Mouse (Mus musculus) ovary, postnatal 10 days (tissue): Measurements from ENCODE around the gene Loxl1.

Experiments
- DNase-seq: peaks from one replicate; pipeline ENCODE4 v3.0.0; 2022; ENCODE audit warnings: low spot score

Loxl1 gene

DNA sequence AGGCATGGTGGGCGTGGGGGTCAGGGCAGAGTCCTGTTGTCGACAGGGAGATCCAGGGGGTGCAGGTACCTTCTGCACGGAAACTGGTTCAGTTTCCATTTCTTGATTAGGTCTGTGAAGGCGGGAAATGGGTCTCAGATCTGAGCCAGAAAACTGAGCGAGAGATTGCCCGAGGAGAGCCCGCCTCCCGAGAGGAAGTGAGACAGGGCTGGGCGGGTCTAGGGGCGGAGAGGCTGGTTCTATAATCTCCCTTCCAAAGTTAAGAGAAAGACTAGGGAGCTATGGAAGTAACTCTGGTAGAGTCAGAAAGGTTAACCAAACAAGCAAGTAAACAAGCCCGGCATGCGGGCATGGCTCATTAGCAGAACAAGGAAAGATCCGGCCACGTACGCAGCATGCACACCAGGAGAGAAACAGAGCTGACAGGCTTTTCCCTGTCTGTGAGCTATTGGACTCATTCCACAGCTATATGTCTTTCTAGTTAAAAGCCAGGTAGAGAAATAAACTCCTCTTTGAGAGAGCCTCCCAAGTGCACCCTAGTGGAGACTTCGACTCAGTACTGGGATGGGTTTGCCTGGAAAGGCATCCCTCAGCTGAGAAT lies 63.3 kb downstream of the Loxl1 start, which contains the start of gene Pml:
Gene Pml (minus strand): TSS at position 195 of the 601 bp plus-strand sequence.
- DNase-seq, result peak; percentile 53

DNA sequence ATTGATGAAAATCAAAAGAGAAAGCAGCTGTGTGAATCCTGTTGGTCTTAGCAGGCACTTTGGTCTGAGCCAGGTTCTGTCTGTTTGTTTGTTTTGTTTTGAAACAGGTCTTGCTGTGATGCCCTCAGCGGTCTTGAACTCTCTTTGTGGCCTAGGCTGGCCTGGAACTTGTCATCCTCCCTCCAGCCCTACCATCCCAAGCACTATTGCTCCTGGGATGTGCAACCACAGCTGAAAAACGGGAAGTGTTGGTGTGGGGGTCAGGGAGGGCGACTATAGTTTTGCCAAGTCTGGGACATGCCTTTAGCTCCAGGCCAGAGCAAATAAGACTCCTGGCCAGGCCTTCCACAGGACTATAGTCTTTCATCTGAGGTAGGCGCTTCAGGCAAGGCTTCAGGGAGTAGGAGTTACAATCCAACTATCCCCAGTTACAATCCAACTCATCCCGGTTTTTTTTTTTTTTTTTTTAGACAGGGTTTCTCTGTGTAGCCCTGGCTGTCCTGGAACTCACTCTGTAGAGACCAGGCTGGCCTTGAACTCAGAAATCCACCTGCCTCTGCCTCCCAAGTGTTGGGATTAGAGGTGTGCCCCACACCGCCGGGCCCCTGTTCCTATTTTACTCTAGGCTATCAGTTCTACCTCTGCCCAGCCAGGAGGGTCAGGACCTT lies 64.1 kb downstream of the Loxl1 start:
- DNase-seq, result no peak

DNA sequence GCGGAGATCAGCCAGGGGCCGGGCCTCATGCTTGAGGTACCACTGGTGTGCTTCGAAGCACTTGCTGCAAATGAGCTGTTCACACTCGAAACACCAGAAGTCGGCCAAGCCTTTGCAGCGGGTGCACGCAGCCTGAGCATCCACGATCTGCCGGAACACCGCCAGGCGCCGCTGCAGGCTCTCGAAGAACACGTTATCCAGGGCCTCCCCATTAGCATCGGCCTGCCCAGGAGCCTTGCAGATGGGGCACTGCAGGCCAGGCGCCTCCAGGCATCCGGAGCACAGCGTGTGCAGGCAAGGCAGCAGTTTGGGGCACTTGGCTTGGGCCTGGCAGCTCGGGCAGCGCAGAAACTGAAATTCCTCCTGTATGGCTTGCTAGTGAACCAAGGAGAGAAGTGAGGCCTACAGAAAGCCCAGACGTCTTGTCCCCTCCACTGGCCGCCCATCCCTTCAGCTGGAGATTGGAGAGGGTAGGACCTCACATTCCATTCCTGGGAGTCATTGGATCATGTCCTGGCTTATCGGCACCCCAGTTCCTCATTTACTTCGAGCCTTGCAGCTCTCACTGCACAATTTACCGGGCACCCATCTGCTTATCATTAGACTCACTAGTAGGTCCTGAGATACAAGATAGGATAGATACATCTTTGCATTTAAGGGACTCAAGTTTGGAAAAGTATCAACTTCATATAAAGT lies 65.8 kb downstream of the Loxl1 start:
- peak; percentile 48 for DNase-seq

DNA sequence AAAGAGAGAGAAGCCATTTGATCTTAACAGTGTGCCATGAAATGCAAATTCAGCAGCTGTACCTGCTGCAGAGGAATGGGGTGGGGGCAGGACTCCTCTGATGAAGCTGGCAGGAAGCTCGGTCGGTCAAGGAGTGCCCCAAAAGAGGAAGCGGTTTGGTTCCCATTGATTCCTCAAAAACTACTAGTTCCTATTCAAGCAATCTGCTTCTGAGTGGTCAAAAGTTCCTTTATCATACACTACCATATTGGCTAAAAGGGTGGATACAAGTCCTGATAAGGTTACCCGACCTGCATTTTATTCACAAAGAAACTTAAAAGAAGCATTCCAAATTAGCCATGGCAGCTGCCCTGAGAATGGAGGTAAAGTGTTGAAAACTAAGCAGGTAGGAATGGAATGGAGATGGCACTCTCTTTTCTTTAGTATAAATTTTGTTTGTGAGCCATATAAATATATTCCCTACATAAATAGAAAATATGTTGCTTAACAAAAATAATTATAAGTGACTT lies 66.8 kb downstream of the Loxl1 start:
- DNase-seq, result no peak

DNA sequence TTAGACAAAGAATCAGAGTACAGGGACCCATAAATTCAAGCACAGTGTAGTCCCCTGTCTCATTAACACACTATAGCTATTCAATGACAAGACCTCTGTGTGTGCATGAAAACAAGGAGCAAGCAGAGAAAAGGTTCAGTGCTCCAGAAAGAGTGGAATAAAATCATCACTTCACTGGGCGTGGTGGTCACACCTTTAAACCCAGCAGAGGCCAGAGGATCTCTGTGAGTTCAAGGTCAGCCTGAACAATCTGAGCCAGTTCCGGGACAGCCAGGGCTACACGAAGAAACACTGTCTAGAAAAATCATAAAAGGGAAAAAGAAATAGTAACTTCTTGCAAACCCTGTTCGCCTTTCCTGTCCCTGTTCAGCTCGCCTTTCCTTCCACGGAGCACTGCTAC lies 69.3 kb downstream of the Loxl1 start:
- DNase-seq, result no peak

DNA sequence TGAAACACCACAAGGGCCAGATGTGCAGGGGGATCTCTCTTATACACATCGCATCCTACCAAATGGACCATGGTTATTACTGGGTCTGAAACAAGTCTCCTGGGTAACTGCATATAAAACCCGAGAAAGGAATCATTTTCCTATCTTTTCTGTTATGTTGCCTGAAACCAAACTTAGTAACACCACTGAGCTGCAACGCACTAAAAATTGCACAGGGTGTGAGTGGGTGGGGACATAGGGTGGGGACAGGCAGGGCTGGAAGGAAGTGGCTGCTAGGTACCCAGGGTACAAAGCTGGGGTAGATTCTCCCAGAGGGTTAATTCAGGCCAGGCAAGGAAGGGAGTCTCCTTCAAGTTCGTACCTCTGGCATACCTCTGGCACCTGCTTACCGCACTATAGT lies 70.3 kb downstream of the Loxl1 start:
- DNase-seq, result no peak

DNA sequence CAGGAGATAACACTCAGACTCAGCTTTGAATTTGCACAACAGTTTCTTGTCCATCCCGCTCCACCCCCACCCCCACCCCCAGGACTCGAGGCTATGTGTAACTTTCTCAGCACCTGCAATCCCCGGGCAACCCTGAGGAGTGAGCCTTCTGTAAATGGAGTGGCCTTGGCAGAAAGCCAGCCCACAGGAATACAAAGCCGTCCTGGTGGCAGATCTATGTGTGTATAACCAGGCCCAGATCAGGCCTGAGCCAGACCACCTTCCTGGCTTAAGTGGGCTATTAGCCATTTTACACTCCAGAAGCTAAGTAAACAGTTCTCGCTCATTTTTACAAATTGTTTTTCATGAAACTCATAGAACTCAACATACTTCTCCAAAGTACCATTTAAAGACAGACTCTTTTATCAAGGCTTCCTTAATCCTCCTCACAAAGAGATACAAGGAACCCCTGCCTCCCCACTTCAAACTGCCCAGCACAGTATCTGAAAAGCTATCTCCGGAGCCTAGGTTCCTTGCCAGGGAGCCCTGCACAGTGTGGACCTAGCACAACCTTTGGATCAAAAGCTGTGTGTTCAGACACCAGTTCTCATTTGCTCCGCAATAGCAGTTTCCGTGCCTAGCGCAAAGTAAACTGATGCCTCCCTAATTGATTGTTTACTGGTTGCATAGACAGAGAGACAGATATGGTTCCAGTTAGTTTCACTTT lies 71.1 kb downstream of the Loxl1 start:
- no peak for DNase-seq
